Mouse (Mus musculus) lung, embryonic 14.5 days (tissue): Measurements from ENCODE around the gene Trmt1. TPM values are rescaled to one million over a fixed set of nuclear protein-coding genes. Genes with fewer than 3 reads are reported as not detected.
A peak's percentile ranks its signal among the peaks of the same experiment; 100 is the strongest.

Experiments used
- ATAC-seq: fragments of 200-750 bp; cut with Nextera tagmentation; 2 replicates; pipeline ENCODE4 v1.8.0; 2017; ENCODE audit warnings: mild to moderate bottlenecking, moderate TSS enrichment, moderate library complexity; ENCODE audit not compliant: insufficient read depth
- DNase-seq: peaks from one replicate; pipeline ENCODE4 v3.0.0-alpha.2; 2015
- H3K27ac ChIP-seq: fragments of 300-500 bp; sonication (generic); 2 replicates; pipeline ENCODE4 v1.5.1; 2014; ENCODE audit warnings: low read depth, mild to moderate bottlenecking, moderate library complexity
- H3K27me3 ChIP-seq: fragments of 300-500 bp; sonication (generic); 2 replicates; pipeline ENCODE4 v1.6.1; 2014; ENCODE audit warnings: low read length, control low read depth; ENCODE audit not compliant: insufficient read depth
- H3K36me3 ChIP-seq: fragments of 300-500 bp; sonication (generic); 2 replicates; pipeline ENCODE4 v1.6.1; 2014; ENCODE audit warnings: control low read depth; ENCODE audit not compliant: insufficient read depth
- H3K4me1 ChIP-seq: fragments of 300-500 bp; sonication (generic); 2 replicates; pipeline ENCODE4 v1.6.1; 2014; ENCODE audit warnings: antibody characterized with exemption, control low read depth; ENCODE audit not compliant: insufficient read depth
- H3K4me2 ChIP-seq: fragments of 300-500 bp; sonication (generic); 2 replicates; pipeline ENCODE4 v1.6.1; 2014; ENCODE audit warnings: mild to moderate bottlenecking
- H3K4me3 ChIP-seq: fragments of 300-500 bp; sonication (generic); 2 replicates; pipeline ENCODE4 v1.5.1; 2014; ENCODE audit warnings: low read depth, low read length
- H3K9ac ChIP-seq: fragments of 300-500 bp; sonication (generic); 2 replicates; pipeline ENCODE4 v1.6.1; 2014
- H3K9me3 ChIP-seq: fragments of 300-500 bp; sonication (generic); 2 replicates; pipeline ENCODE4 v1.6.1; 2016; ENCODE audit warnings: low read depth, low read length, control low read depth
- CTCF ChIP-seq: IDR thresholded peaks from 2 replicates; pipeline ENCODE4 v1.5.1; 2016; ENCODE audit warnings: antibody characterized with exemption, low read depth
- WGBS: fragments of 180-500 bp; shearing (Covaris S2); extraction: QIAGEN DNeasy Blood & Tissue Kit; methylation state at CpG from one replicate; pipeline ENCODE4 v1.1.7; 2014; 5-methylcytosine and 5-hydroxymethylcytosine counted together
- polyA plus RNA-seq: library from polyadenylated mRNA; unstranded; fragments of >200 nt; fragmentation: Nextera tagmentation; extraction: Ambion mirVana; gene quantifications from 2 replicates; pipeline ENCODE4 v1.2.1, GENCODE M21; 2014

Gene Trmt1
- polyA plus RNA-seq, 1 experiment from 2014 or later: 68.6 TPM

- Histone ChIP-seq H3K27me3 (no peaks in the 10 kb centered on the region), H3K27ac (no peak overlapping the region), H3K4me1 (peaks cover 54% of the 10 kb centered on the region), H3K9me3 (no peaks in the 10 kb centered on the region), H3K4me2 (no peak overlapping the region), H3K4me3 (no peak overlapping the region), H3K9ac (no peak overlapping the region), H3K36me3 (0 out of 2 replicates have a peak, but pooled peaks cover 10% of the 10 kb centered on the region)
- 88% methylated on average over 6 of the region's 6 CpGs for WGBS
- ATAC-seq: no peak
- TF ChIP-seq CTCF: no peak
- no peak for DNase-seq
Measured at GRCm38 (mm10) chr8:84733959-84734358, 47.9 kb downstream of the Trmt1 start.

DNA sequence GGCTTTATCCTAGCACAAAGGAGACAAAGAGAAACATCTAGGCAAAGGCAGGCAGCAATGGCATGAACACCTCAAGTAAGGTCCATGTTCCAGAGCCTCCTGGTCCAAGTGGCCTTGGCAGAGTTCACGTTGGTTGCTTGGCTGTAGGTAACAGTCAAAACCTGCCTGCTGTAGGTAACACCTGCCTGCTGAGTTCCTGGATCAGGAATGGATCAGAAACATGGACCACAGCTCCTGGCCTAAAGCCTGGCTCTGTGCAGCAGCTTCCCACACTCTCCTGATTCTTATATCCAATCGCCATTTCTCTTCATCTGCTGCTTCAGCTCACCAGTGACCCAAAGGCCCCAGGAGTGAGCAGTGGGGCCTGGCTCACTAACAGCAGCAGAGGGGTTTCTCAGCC, 48.6 kb downstream of the Trmt1 start:
- 0 out of 2 replicates have a peak, but pooled peaks cover 10% of the 10 kb centered on the region for H3K36me3 ChIP-seq
- WGBS: 74% methylated on average over 2 of the region's 2 CpGs
- no peak overlapping the region for H3K4me2 ChIP-seq
- H3K27me3 ChIP-seq: no peaks in the 10 kb centered on the region
- no peak overlapping the region for H3K4me3 ChIP-seq
- H3K27ac ChIP-seq: no peak overlapping the region
- DNase-seq (no peak), ATAC-seq (no peak)
- TF ChIP-seq CTCF: no peak
- peaks cover 60% of the 10 kb centered on the region for H3K4me1 ChIP-seq
- H3K9me3 ChIP-seq: no peaks in the 10 kb centered on the region
- H3K9ac ChIP-seq: no peak overlapping the region

DNA sequence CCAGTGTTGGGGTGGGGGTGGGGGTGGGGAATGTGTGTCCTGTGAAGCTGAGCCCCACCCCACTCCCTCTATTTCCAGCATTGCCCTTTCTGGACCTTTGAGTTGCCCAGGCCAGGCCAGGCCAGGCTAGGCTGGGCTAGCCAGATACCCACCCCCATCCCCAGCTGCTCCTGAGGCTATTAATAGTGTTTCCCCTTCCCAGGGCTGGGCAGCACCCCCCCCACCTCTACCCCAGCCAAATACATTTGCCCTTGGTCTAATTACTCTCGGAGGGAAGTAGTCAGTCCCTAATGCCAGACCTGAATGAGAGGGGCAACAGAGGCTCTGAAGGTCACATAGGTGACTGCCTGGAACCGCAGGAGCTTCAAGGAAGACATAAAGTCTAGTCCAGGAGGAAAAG, 49.5 kb downstream of the Trmt1 start:
- Histone ChIP-seq H3K36me3 (0 out of 2 replicates have a peak, but pooled peaks cover 10% of the 10 kb centered on the region), H3K4me1 (peaks cover 64% of the 10 kb centered on the region), H3K9ac (no peak overlapping the region), H3K27ac (no peak overlapping the region), H3K9me3 (no peaks in the 10 kb centered on the region), H3K27me3 (no peaks in the 10 kb centered on the region), H3K4me2 (no peak overlapping the region), H3K4me3 (no peak overlapping the region)
- DNase-seq (no peak), ATAC-seq (no peak)
- no peak for TF ChIP-seq CTCF
- 56% methylated on average over 2 of the region's 2 CpGs for WGBS

DNA sequence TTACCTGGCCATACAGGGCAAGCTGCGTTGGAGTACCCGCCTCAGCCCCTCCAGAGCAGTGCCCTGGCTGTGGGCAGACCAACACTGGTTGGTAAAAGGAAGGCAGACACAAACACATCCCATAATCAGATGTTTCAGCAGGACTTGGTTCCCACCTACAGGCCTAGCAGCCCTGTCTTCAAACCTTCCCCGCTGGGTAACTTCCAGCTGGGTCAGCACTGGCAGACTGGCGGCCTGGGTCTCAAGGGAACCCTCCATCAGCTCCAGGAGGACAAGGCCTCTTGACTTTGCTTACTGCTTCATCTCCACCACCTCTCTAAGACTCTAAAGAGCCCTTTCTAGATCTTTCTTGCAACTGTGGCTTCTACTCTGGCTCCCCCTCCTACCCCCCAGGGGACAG, 50.4 kb downstream of the Trmt1 start:
- no peak overlapping the region for H3K27ac ChIP-seq
- H3K4me1 ChIP-seq: peaks cover 63% of the 10 kb centered on the region
- H3K36me3 ChIP-seq: 0 out of 2 replicates have a peak, but pooled peaks cover 10% of the 10 kb centered on the region
- DNase-seq (no peak), ATAC-seq (no peak)
- H3K9me3 ChIP-seq: no peaks in the 10 kb centered on the region
- no peak overlapping the region for H3K9ac ChIP-seq
- 83% methylated on average over 4 of the region's 4 CpGs for WGBS
- TF ChIP-seq CTCF: no peak
- no peaks in the 10 kb centered on the region for H3K27me3 ChIP-seq
- H3K4me2 ChIP-seq: no peak overlapping the region
- no peak overlapping the region for H3K4me3 ChIP-seq

GRCm38 (mm10) chr8:84737608-84738007, 51.5 kb downstream of the Trmt1 start:
- Histone ChIP-seq H3K4me2 (peak overlapping the region; percentile 36), H3K4me3 (no peak overlapping the region), H3K4me1 (peaks cover 64% of the 10 kb centered on the region), H3K27ac (no peak overlapping the region), H3K9ac (peak overlapping the region; percentile 32; the same call in 1 of the 2 replicates), H3K9me3 (no peaks in the 10 kb centered on the region), H3K27me3 (no peaks in the 10 kb centered on the region), H3K36me3 (0 out of 2 replicates have a peak, but pooled peaks cover 10% of the 10 kb centered on the region)
- DNase-seq: peak; percentile 93
- peak; percentile 99 for TF ChIP-seq CTCF
- 7% methylated on average over 16 of the region's 16 CpGs for WGBS
- ATAC-seq: peak; percentile 47

- TF ChIP-seq CTCF: no peak
- H3K4me1 ChIP-seq: peaks cover 64% of the 10 kb centered on the region
Measured at GRCm38 (mm10) chr8:84738266-84738665, 52.2 kb downstream of the Trmt1 start.

DNA sequence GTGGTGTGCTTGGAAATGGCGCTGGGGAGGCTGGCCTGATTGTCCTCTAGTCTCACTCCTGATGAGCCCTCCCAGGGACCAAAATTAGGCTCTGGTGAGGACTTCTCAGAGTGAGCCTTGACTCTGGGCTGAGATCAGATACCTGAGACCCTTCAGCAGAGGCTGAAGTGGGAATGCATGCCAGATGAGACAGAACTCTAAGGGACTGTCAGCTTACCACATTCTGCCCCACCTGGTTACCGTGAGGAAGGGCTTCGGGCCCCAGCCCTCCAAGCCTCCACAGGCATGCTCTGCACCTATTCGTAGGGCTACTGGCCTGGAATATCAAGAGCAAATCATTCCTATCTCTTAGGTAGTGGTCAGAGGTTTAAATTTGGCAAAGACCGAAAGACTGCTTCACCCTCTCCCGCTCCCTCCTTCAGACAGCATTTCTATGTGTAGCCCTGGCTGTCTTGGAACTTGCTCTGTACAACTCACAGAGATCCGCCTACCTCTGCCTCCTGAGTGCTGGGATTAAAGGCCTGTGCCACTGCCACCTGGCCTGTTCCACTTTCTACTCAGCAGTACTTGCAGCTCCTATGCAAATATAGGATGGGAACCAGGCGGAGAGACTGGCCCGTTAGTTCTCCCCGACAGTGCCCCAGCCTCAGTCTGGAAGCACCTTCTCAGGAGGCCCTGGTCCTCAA, 52.8 kb downstream of the Trmt1 start:
- ATAC-seq: no peak
- DNase-seq: no peak
- 57% methylated on average over 10 of the region's 10 CpGs for WGBS
- no peak overlapping the region for H3K4me2 ChIP-seq
- H3K36me3 ChIP-seq: 0 out of 2 replicates have a peak, but pooled peaks cover 10% of the 10 kb centered on the region
- H3K27me3 ChIP-seq: no peaks in the 10 kb centered on the region
- H3K9ac ChIP-seq: 0 out of 2 replicates have a peak overlapping the region, but pooled peaks have one; percentile 9
- peak overlapping the region; percentile 8; the same call in 1 of the 2 replicates for H3K27ac ChIP-seq
- H3K4me1 ChIP-seq: peaks cover 64% of the 10 kb centered on the region
- H3K4me3 ChIP-seq: no peak overlapping the region
- TF ChIP-seq CTCF: no peak
- no peaks in the 10 kb centered on the region for H3K9me3 ChIP-seq

More at GRCm38 (mm10) chr8:84738266-84738665, 52.2 kb downstream of the Trmt1 start:
- Histone ChIP-seq H3K9me3 (no peaks in the 10 kb centered on the region), H3K27me3 (no peaks in the 10 kb centered on the region), H3K27ac (no peak overlapping the region), H3K4me2 (peak overlapping the region; percentile 36; the same call in 1 of the 2 replicates), H3K4me3 (no peak overlapping the region), H3K9ac (no peak overlapping the region), H3K36me3 (0 out of 2 replicates have a peak, but pooled peaks cover 10% of the 10 kb centered on the region)
- no peak for ATAC-seq
- no peak for DNase-seq
- WGBS: 36% methylated on average over 10 of the region's 10 CpGs
